25 mouse cellular contexts compared by ENCODE assay signal in the genomic region with DNA sequence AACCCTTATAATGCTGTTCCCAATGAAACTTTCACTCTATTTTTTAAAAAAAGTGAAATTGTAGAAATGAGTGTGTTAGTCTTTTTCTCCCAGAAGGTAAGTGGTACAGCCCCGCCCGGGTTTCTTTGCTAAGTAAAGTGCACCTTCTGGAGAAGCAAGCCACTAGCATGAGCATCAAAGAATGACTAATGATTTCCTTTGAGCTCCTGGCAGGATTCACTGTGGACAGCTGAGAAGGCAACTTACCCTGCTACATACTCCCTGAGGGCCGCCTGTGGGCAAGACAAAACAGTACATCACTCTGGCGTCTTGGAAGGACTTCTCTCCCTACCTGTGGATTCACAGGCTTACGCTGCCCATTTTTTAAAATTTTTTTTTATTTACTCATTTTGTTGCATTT.
DNase-seq lines count a peak whose midpoint lies in the region; ATAC-seq and TF ChIP-seq lines count a peak whose summit lies in the region.
"Had no signal": no experiment of that assay in that cellular context is flagged by ENCODE, and none has a peak within 500 bp of the region (broad histone marks: within the 10 kb centered on the region; RNA-seq: fewer than 3 reads in every experiment).

No protein-coding gene starts in this region.

- H3K4me3 ChIP-seq in layer of hippocampus, adult 2 months: no peak overlapping the region
- H3K4me3 ChIP-seq: embryonic facial prominence, embryonic 15.5 days; forebrain, embryonic 15.5 days; heart, embryonic 15.5 days; hindbrain, embryonic 13.5 days; limb, embryonic 13.5 days; liver, embryonic 12.5 days; midbrain, embryonic 13.5 days; neural tube, embryonic 12.5 days; stomach, embryonic 15.5 days had no signal

- ATAC-seq in cerebellum, adult (ENCODE audit: insufficient number of reproducible peaks, low FRiP score, low TSS enrichment): no peak
- ATAC-seq: forebrain, embryonic 15.5 days; liver, embryonic 12.5 days; midbrain, embryonic 13.5 days had no signal

- no peak overlapping the region for H3K27ac ChIP-seq in layer of hippocampus, adult 2 months
- H3K27ac ChIP-seq: embryonic facial prominence, embryonic 15.5 days; forebrain, embryonic 15.5 days; heart, embryonic 15.5 days; hindbrain, embryonic 13.5 days; kidney, postnatal 0 days; limb, embryonic 13.5 days; liver, embryonic 12.5 days; midbrain, embryonic 13.5 days; neural tube, embryonic 12.5 days; stomach, embryonic 15.5 days had no signal

- DNase-seq in cerebellum, postnatal 10 days: peak; percentile 26 to 33
- no peak for DNase-seq in layer of hippocampus, adult 2 months (ENCODE audit: low spot score in 2 of 2)
- no peak for DNase-seq in layer of hippocampus, postnatal 14 days (ENCODE audit: low spot score in 2 of 2)
- DNase-seq in 3134 (ENCODE audit: extremely low read depth, insufficient read length, low spot score) (peak; percentile 22), ZHBTc4 (ENCODE audit: low read depth, low spot score) (peak; percentile 5)
- DNase-seq in spleen, postnatal 4 days (ENCODE audit: low spot score in 2 of 2): no peak
- DNase-seq: adrenal gland, postnatal 36 days; cerebellum, adult 11-12 months; heart, postnatal 36 days; kidney, adult 11 months; layer of hippocampus, postnatal 36 days; lung, adult 2 months; thymus, adult 18-20 months; thymus, postnatal 36 days had no signal

- TF ChIP-seq CTCF in layer of hippocampus, adult 2 months (conservative IDR thresholded peaks at IDR 0.05): 0 out of 2 replicates have a peak, but pooled peaks have one; percentile 18

Comparison
In these comparisons a context has a peak if more than half of its experiments do, and no peak if none do; other contexts are left out.
1. DNase-seq: peak in cerebellum, postnatal 10 days (2 of 2), 3134 (single experiment) and ZHBTc4 (single experiment); none in layer of hippocampus, adult 2 months (0 of 2), layer of hippocampus, postnatal 14 days (0 of 2) and spleen, postnatal 4 days (0 of 2).